In genomic region chr10:120552341-120553096, GRCm38 (mm10) we compare ENCODE assay signal across 8 mouse cellular contexts.
DNase-seq lines count a peak whose midpoint lies in the region; ATAC-seq and TF ChIP-seq lines count a peak whose summit lies in the region.

No protein-coding gene starts in this region.

- no peak overlapping the region; the same call in 1 of the 2 replicates for H3K27ac ChIP-seq in embryonic fibroblast, embryonic 13.5 days (ENCODE audit: insufficient read depth, low read length)
- H3K27ac ChIP-seq in hindbrain, postnatal 0 days = no peak overlapping the region
- H3K27ac ChIP-seq in liver, embryonic 15.5 days (replicated peaks) = no peak overlapping the region
- no peak overlapping the region for H3K27ac ChIP-seq in olfactory bulb, adult 2 months (ENCODE audit: insufficient read depth, low read depth, low read length)

- no peaks in the 10 kb centered on the region for H3K4me1 ChIP-seq in embryonic fibroblast, embryonic 13.5 days (ENCODE audit: control insufficient read depth, insufficient read depth, low read length)
- H3K4me1 ChIP-seq in hindbrain, postnatal 0 days (ENCODE audit: insufficient read depth, low read length) = peaks cover 5% of the 10 kb centered on the region; the same call in 1 of the 2 replicates
- H3K4me1 ChIP-seq in liver, embryonic 15.5 days (replicated peaks) = peaks cover 14% of the 10 kb centered on the region; the same call in 1 of the 2 replicates
- H3K4me1 ChIP-seq in olfactory bulb, adult 2 months (ENCODE audit: control insufficient read depth, insufficient read depth, low read length) = peaks cover 10% of the 10 kb centered on the region

- 0 out of 2 replicates have a peak, but pooled peaks cover 4% of the 10 kb centered on the region for H3K27me3 ChIP-seq in hindbrain, postnatal 0 days (ENCODE audit: insufficient read depth, low read length)
- peaks cover 29% of the 10 kb centered on the region for H3K27me3 ChIP-seq in liver, embryonic 15.5 days

- TF ChIP-seq CTCF in embryonic fibroblast, embryonic 13.5 days (IDR thresholded peaks at IDR 0.05; ENCODE audit: borderline replicate concordance, insufficient read depth, low read length) = no peak
- TF ChIP-seq CTCF in hindbrain, postnatal 0 days (IDR thresholded peaks at IDR 0.05; ENCODE audit: low read depth) = no peak
- no peak for TF ChIP-seq CTCF in olfactory bulb, adult 2 months (IDR thresholded peaks at IDR 0.05; ENCODE audit: insufficient read depth, low read depth, low read length)

- TF ChIP-seq POLR2A in embryonic fibroblast, embryonic 13.5 days (IDR thresholded peaks at IDR 0.05; ENCODE audit: low read depth, low read length) = peak; percentile 14; the same call in 1 of the 2 replicates
- no peak for TF ChIP-seq POLR2A in olfactory bulb, adult 2 months (IDR thresholded peaks at IDR 0.05; ENCODE audit: insufficient read depth, low read depth, low read length)

- H3K9ac ChIP-seq in hindbrain, postnatal 0 days (replicated peaks; ENCODE audit: low read length) = peak overlapping the region; percentile 61
- no peak overlapping the region for H3K9ac ChIP-seq in liver, embryonic 15.5 days

- WGBS in hindbrain, postnatal 0 days = under 1% methylated on average over 55 of the region's 56 CpGs
- WGBS in liver, embryonic 15.5 days (ENCODE audit: insufficient replicate concordance) = under 1% methylated on average over 56 of the region's 56 CpGs
- 1% methylated on average over 56 of the region's 56 CpGs for WGBS in olfactory bulb, adult 2 months

- DNase-seq in layer of hippocampus, adult 11-12 months (ENCODE audit: low spot score) = peak; percentile 3
- DNase-seq in layer of hippocampus, adult 18-20 months (ENCODE audit: low spot score in 2 of 2) = no peak
- DNase-seq in adrenal gland, adult 2 months = peak; percentile 57
- DNase-seq in hindbrain, postnatal 0 days (ENCODE audit: low spot score) = peak; percentile 35
- DNase-seq in cerebellum, adult 9-10 months = no peak

- no peaks in the 10 kb centered on the region for H3K36me3 ChIP-seq in hindbrain, postnatal 0 days (ENCODE audit: insufficient read depth, low read length)
- H3K36me3 ChIP-seq in liver, embryonic 15.5 days (replicated peaks) = no peaks in the 10 kb centered on the region

- H3K9me3 ChIP-seq in hindbrain, postnatal 0 days (ENCODE audit: low read length) = no peaks in the 10 kb centered on the region
- H3K9me3 ChIP-seq in liver, embryonic 15.5 days (replicated peaks) = no peaks in the 10 kb centered on the region

- peak overlapping the region; percentile 96 for H3K4me2 ChIP-seq in hindbrain, postnatal 0 days (ENCODE audit: low read depth, low read length)
- H3K4me2 ChIP-seq in liver, embryonic 15.5 days = peak overlapping the region; percentile 78

- peak; percentile 73 for ATAC-seq in hindbrain, postnatal 0 days
- peak; percentile 31; the same call in 1 of the 2 replicates for ATAC-seq in liver, embryonic 15.5 days (ENCODE audit: insufficient read depth)

- peak overlapping the region; percentile 29 for H3K4me3 ChIP-seq in embryonic fibroblast, embryonic 13.5 days (ENCODE audit: insufficient read depth, low read length)
- H3K4me3 ChIP-seq in hindbrain, postnatal 0 days (ENCODE audit: low read length) = peak overlapping the region; percentile 51
- peak overlapping the region; percentile 48 for H3K4me3 ChIP-seq in liver, embryonic 15.5 days (replicated peaks)
- H3K4me3 ChIP-seq in olfactory bulb, adult 2 months (ENCODE audit: insufficient read depth, low read depth, low read length) = peak overlapping the region; percentile 13; the same call in 1 of the 2 replicates

Comparison
In these comparisons a context has a peak if more than half of its experiments do, and no peak if none do; other contexts are left out.
1. DNase-seq: peak in layer of hippocampus, adult 11-12 months (single experiment), adrenal gland, adult 2 months (single experiment) and hindbrain, postnatal 0 days (single experiment); none in layer of hippocampus, adult 18-20 months (0 of 2) and cerebellum, adult 9-10 months (single experiment).
2. Peak in every context shown above with its lines, with median percentiles within 50 percentile points of each other: H3K4me3 ChIP-seq.